Mouse (Mus musculus) thymus, adult 2 months (tissue): ENCODE results near the gene Ubfd1. TPM values are rescaled to one million over a fixed set of nuclear protein-coding genes. Genes with fewer than 3 reads are reported as not detected.

Source experiments
- DNase-seq: peaks from one replicate; pipeline ENCODE4 v3.0.0; 2021
- H3K27ac ChIP-seq: fragments of 200-500 bp; 2 replicates; pipeline ENCODE4 v1.5.1; 2012; ENCODE audit warnings: low read length, control low read depth; ENCODE audit not compliant: control insufficient read depth, insufficient read depth
- H3K27me3 ChIP-seq: fragments of 200-500 bp; 2 replicates; pipeline ENCODE4 v1.6.1; 2012; ENCODE audit warnings: mild to moderate bottlenecking, low read length, moderate library complexity, mixed read lengths; ENCODE audit not compliant: control insufficient read depth, insufficient read depth
- H3K36me3 ChIP-seq: fragments of 200-500 bp; 2 replicates; pipeline ENCODE4 v1.6.1; 2012; ENCODE audit warnings: mild to moderate bottlenecking, low read length, moderate library complexity; ENCODE audit not compliant: control insufficient read depth, insufficient read depth
- H3K4me1 ChIP-seq: fragments of 200-500 bp; replicated peaks from 2 replicates; pipeline ENCODE4 v1.6.1; 2012; ENCODE audit warnings: low read length; ENCODE audit not compliant: control insufficient read depth, insufficient read depth
- H3K4me3 ChIP-seq: fragments of 200-500 bp; 2 replicates; pipeline ENCODE4 v1.5.1; 2012; ENCODE audit warnings: mild to moderate bottlenecking, low read length, control low read depth, moderate library complexity; ENCODE audit not compliant: control insufficient read depth, insufficient read depth
- CTCF ChIP-seq: fragments of 200-500 bp; IDR thresholded peaks from 2 replicates; pipeline ENCODE4 v1.5.1; 2012; ENCODE audit warnings: mild to moderate bottlenecking, control low read depth, low read length, moderate library complexity, borderline replicate concordance; ENCODE audit not compliant: control insufficient read depth, poor library complexity, insufficient read depth; ENCODE audit errors: extremely low read depth
- POLR2A ChIP-seq: fragments of 200-500 bp; IDR thresholded peaks from 2 replicates; pipeline ENCODE4 v1.6.1; 2012; ENCODE audit warnings: mild to moderate bottlenecking, low read length, control low read depth, moderate library complexity; ENCODE audit not compliant: control insufficient read depth, poor library complexity, insufficient read depth; ENCODE audit errors: extremely low read depth
- WGBS: fragments of 180-500 bp; shearing (Covaris S2); methylation state at CpG from one replicate; pipeline ENCODE4 v1.1.7; 2018; 5-methylcytosine and 5-hydroxymethylcytosine counted together
- polyA plus RNA-seq: library from polyadenylated mRNA; depleted of rRNA; stranded (reverse); fragments of >200 nt; gene quantifications from 2 replicates; pipeline ENCODE4 v1.2.3, GENCODE M21; 2012

The Ubfd1 gene
- polyA plus RNA-seq, 1 experiment: 35.1 TPM

GRCm38 (mm10) chr7:122056633-122057032 is 10.3 kb upstream of the Ubfd1 start:
- Histone ChIP-seq H3K4me3 (no peak overlapping the region), H3K27me3 (no peaks in the 10 kb centered on the region), H3K36me3 (no peaks in the 10 kb centered on the region), H3K27ac (no peak overlapping the region), H3K4me1 (no peaks in the 10 kb centered on the region)
- DNase-seq: no peak
- 98% methylated on average over 5 of the region's 5 CpGs for WGBS
- TF ChIP-seq CTCF: no peak
- no peak for TF ChIP-seq POLR2A

GRCm38 (mm10) chr7:122065656-122066055 is 1.3 kb upstream of the Ubfd1 start:
- no peak overlapping the region for H3K27ac ChIP-seq
- TF ChIP-seq POLR2A (no peak), CTCF (no peak)
- WGBS: 89% methylated on average over 1 of the region's 1 CpGs
- H3K4me3 ChIP-seq: no peak overlapping the region
- no peaks in the 10 kb centered on the region for H3K36me3 ChIP-seq
- no peaks in the 10 kb centered on the region for H3K27me3 ChIP-seq
- peaks cover 3% of the 10 kb centered on the region for H3K4me1 ChIP-seq
- DNase-seq: no peak

- no peak overlapping the region; the same call in 1 of the 2 replicates for H3K27ac ChIP-seq
Observed at GRCm38 (mm10) chr7:122066102-122066944, 652 bp upstream of the Ubfd1 start.

GRCm38 (mm10) chr7:122067517-122068381 is 774 bp downstream of the Ubfd1 start:
- Histone ChIP-seq H3K27ac (no peak overlapping the region), H3K27me3 (no peaks in the 10 kb centered on the region), H3K4me3 (peak overlapping the region; percentile 66), H3K36me3 (peaks cover 14% of the 10 kb centered on the region), H3K4me1 (peaks cover 3% of the 10 kb centered on the region)
- TF ChIP-seq CTCF (no peak), POLR2A (no peak)
- 1% methylated on average over 58 of the region's 58 CpGs for WGBS
- no peak for DNase-seq

More at GRCm38 (mm10) chr7:122066102-122066944, 652 bp upstream of the Ubfd1 start:
- Histone ChIP-seq H3K36me3 (no peaks in the 10 kb centered on the region), H3K27me3 (no peaks in the 10 kb centered on the region), H3K4me1 (peaks cover 3% of the 10 kb centered on the region), H3K4me3 (peak overlapping the region; percentile 66)
- WGBS: 4% methylated on average over 31 of the region's 31 CpGs
- DNase-seq: peak; percentile 87
- TF ChIP-seq CTCF: no peak
- TF ChIP-seq POLR2A: 0 out of 2 replicates have a peak, but pooled peaks have one; percentile 19

GRCm38 (mm10) chr7:122074374-122074773 is 7.4 kb downstream of the Ubfd1 start:
- no peak for TF ChIP-seq POLR2A
- TF ChIP-seq CTCF: no peak
- H3K36me3 ChIP-seq: peaks cover 72% of the 10 kb centered on the region
- no peak overlapping the region for H3K4me3 ChIP-seq
- no peak for DNase-seq
- H3K4me1 ChIP-seq: no peaks in the 10 kb centered on the region
- H3K27me3 ChIP-seq: no peaks in the 10 kb centered on the region
- no peak overlapping the region for H3K27ac ChIP-seq
- WGBS: 96% methylated on average over 3 of the region's 3 CpGs
